Mouse (Mus musculus): ENCODE results near the gene Hkdc1. TPM values are rescaled to one million over a fixed set of nuclear protein-coding genes. Genes with fewer than 3 reads are reported as not detected.

The Hkdc1 gene
- total RNA-seq, 2 experiments from 2014 or later = not detected

Other genes starting within 250 kb of the Hkdc1 start
- gene Tspan15, start 191.2 kb downstream of the Hkdc1 start, total RNA-seq (2021) = 10 to 100 TPM; 12.4 to 13.7 TPM
- not detected for gene Tacr2, start 170.1 kb downstream of the Hkdc1 start, total RNA-seq (2021)
- gene Hk1, start 42.6 kb downstream of the Hkdc1 start, total RNA-seq (2021) = 100 to 1,000 TPM; 167 to 178 TPM
- gene 4930507D05Rik, start 27.0 kb upstream of the Hkdc1 start, total RNA-seq (2021) = under 1 TPM; 0.27 to 0.45 TPM
- gene Supv3l1, start 27.2 kb upstream of the Hkdc1 start, total RNA-seq (2021) = 10 to 100 TPM; 35.6 to 39.2 TPM
- 10 to 100 TPM; 50.5 to 53.9 TPM for gene Vps26a, start 64.3 kb upstream of the Hkdc1 start, total RNA-seq (2021)
- 10 to 100 TPM; 31.1 to 33.4 TPM for gene Srgn, start 105.0 kb upstream of the Hkdc1 start, total RNA-seq (2021)
- gene Kif1bp, start 156.0 kb upstream of the Hkdc1 start, total RNA-seq (2021) = 10 to 100 TPM; 36.0 to 36.5 TPM
- gene Ddx21, start 179.8 kb upstream of the Hkdc1 start, total RNA-seq (2021) = 10 to 100 TPM; 36.6 to 38.2 TPM
- 10 to 100 TPM; 78.8 to 80.0 TPM for gene Ddx50, start 228.7 kb upstream of the Hkdc1 start, total RNA-seq (2021)